Mouse (Mus musculus): ENCODE results near the gene Laptm4a.

- no peak for TF ChIP-seq EP300 (IDR thresholded peaks at IDR 0.05; ENCODE audit: low read depth)
- TF ChIP-seq CTCF (IDR thresholded peaks at IDR 0.05; ENCODE audit: low read depth): no peak
Observed at GRCm38 (mm10) chr12:8916378-8916777, 5.1 kb upstream of the Laptm4a start.

Measured in liver, embryonic 14.5 days (tissue).